Comparison of ENCODE assay signal across 23 mouse cellular contexts in genomic region chr13:110895900-110896299, GRCm38 (mm10).
DNase-seq lines count a peak whose midpoint lies in the region; ATAC-seq lines count a peak whose summit lies in the region.
"Had no signal": no experiment of that assay in that cellular context is flagged by ENCODE, and none has a peak within 500 bp of the region (broad histone marks: within the 10 kb centered on the region; RNA-seq: fewer than 3 reads in every experiment).

No protein-coding gene starts in this region.

- H3K9me3 ChIP-seq in heart, embryonic 10.5 days, result no peaks in the 10 kb centered on the region
- H3K9me3 ChIP-seq in limb, embryonic 13.5 days, result no peaks in the 10 kb centered on the region
- no peaks in the 10 kb centered on the region for H3K9me3 ChIP-seq in hindbrain, embryonic 11.5 days (ENCODE audit: control insufficient read depth, low read length)
- H3K9me3 ChIP-seq: forebrain, embryonic 10.5 days; hindbrain, embryonic 12.5 days; neural tube, embryonic 13.5 days had no signal

- intact Hi-C loops in heart, postnatal 14 days (cut with DNase I), result loop anchor here (10.0 kb wide), 1 partner anchor 501 kb away; the partner anchor contains the start of gene Plk2

- no peaks in the 10 kb centered on the region for H3K36me3 ChIP-seq in heart, embryonic 10.5 days
- no peaks in the 10 kb centered on the region for H3K36me3 ChIP-seq in limb, embryonic 13.5 days
- no peaks in the 10 kb centered on the region for H3K36me3 ChIP-seq in hindbrain, embryonic 11.5 days (ENCODE audit: control insufficient read depth, insufficient read depth, low read length)
- H3K36me3 ChIP-seq: forebrain, embryonic 10.5 days; hindbrain, embryonic 12.5 days; neural tube, embryonic 13.5 days had no signal

- H3K9ac ChIP-seq in limb, embryonic 13.5 days, result no peak overlapping the region
- H3K9ac ChIP-seq in hindbrain, embryonic 11.5 days (ENCODE audit: low read depth, low read length), result no peak overlapping the region
- H3K9ac ChIP-seq: hindbrain, embryonic 12.5 days; liver, postnatal 0 days; neural tube, embryonic 13.5 days had no signal

- peaks cover 11% of the 10 kb centered on the region; the same call in 1 of the 2 replicates for H3K4me1 ChIP-seq in heart, embryonic 10.5 days
- H3K4me1 ChIP-seq in limb, embryonic 13.5 days, result peaks cover 25% of the 10 kb centered on the region
- no peaks in the 10 kb centered on the region for H3K4me1 ChIP-seq in hindbrain, embryonic 11.5 days (replicated peaks; ENCODE audit: control insufficient read depth, insufficient read depth, low read length)
- H3K4me1 ChIP-seq: hindbrain, embryonic 12.5 days; neural tube, embryonic 13.5 days had no signal

- peak overlapping the region; percentile 22; the same call in 1 of the 2 replicates for H3K27ac ChIP-seq in heart, embryonic 10.5 days
- 0 out of 2 replicates have a peak overlapping the region, but pooled peaks have one; percentile 29 for H3K27ac ChIP-seq in limb, embryonic 13.5 days
- H3K27ac ChIP-seq in hindbrain, embryonic 11.5 days (ENCODE audit: low read depth, low read length), result no peak overlapping the region
- H3K27ac ChIP-seq: forebrain, embryonic 10.5 days; hindbrain, embryonic 12.5 days; kidney, postnatal 0 days; neural tube, embryonic 13.5 days; stomach, postnatal 0 days had no signal

- H3K4me3 ChIP-seq in heart, embryonic 10.5 days, result no peak overlapping the region
- no peak overlapping the region for H3K4me3 ChIP-seq in limb, embryonic 13.5 days
- no peak overlapping the region for H3K4me3 ChIP-seq in hindbrain, embryonic 11.5 days (ENCODE audit: low read depth, low read length)
- H3K4me3 ChIP-seq: forebrain, embryonic 10.5 days; hindbrain, embryonic 12.5 days; myocyte; neural tube, embryonic 13.5 days had no signal

- H3K27me3 ChIP-seq in heart, embryonic 10.5 days (ENCODE audit: insufficient read depth, poor library complexity, severe bottlenecking), result no peaks in the 10 kb centered on the region
- no peaks in the 10 kb centered on the region; the same call in 1 of the 2 replicates for H3K27me3 ChIP-seq in limb, embryonic 13.5 days
- H3K27me3 ChIP-seq in hindbrain, embryonic 11.5 days (ENCODE audit: control insufficient read depth, insufficient read depth, low read length), result no peaks in the 10 kb centered on the region
- H3K27me3 ChIP-seq: hindbrain, embryonic 12.5 days; neural tube, embryonic 13.5 days had no signal

- 70% methylated on average over 8 of the region's 8 CpGs for WGBS in heart, embryonic 10.5 days
- 22% methylated on average over 8 of the region's 8 CpGs for WGBS in limb, embryonic 13.5 days
- 78% methylated on average over 8 of the region's 8 CpGs for WGBS in hindbrain, embryonic 11.5 days

- ATAC-seq in common myeloid progenitor, adult 5-6 weeks (replicated peaks; ENCODE audit: low read depth, poor library complexity, severe bottlenecking), result peak; percentile 69
- ATAC-seq in limb, embryonic 13.5 days (ENCODE audit: low FRiP score, low read depth), result peak; percentile 83
- peak; percentile 93 for ATAC-seq in monocyte, adult 5-6 weeks (replicated peaks; ENCODE audit: insufficient number of reproducible peaks, low FRiP score, low TSS enrichment, poor library complexity, severe bottlenecking)
- ATAC-seq in hindbrain, embryonic 11.5 days (ENCODE audit: low FRiP score), result no peak
- ATAC-seq: CD4-positive, CD25-positive, alpha-beta regulatory T cell, adult 4 months; intestine, postnatal 0 days; liver, postnatal 0 days had no signal

- H3K4me2 ChIP-seq in limb, embryonic 13.5 days (replicated peaks), result 0 out of 2 replicates have a peak overlapping the region, but pooled peaks have one; percentile 1
- no peak overlapping the region for H3K4me2 ChIP-seq in hindbrain, embryonic 11.5 days (replicated peaks; ENCODE audit: low read depth, low read length)
- H3K4me2 ChIP-seq: heart, embryonic 11.5 days; hindbrain, embryonic 12.5 days; liver, embryonic 11.5 days; neural tube, embryonic 13.5 days had no signal

- DNase-seq in heart, embryonic 10.5 days (ENCODE audit: low spot score), result no peak
- no peak for DNase-seq in heart, postnatal 14 days
- DNase-seq in hindbrain, embryonic 11.5 days (ENCODE audit: low spot score), result no peak
- DNase-seq in adrenal gland, postnatal 10 days, result no peak
- DNase-seq: cerebellum, adult 11 months; cerebellum, adult 9-11 months; heart, postnatal 10 days; liver, postnatal 0 days; thymus, adult 2 months; thymus, postnatal 4 days had no signal
